Mouse (Mus musculus) lung, postnatal 10 days (tissue): ENCODE measurements around the gene Wdr62.
"Not testable (repeated sequence)": the region's sequence is repeated elsewhere in the genome, so short reads cannot be mapped to it uniquely, and the experiment has no call there.

ENCODE experiments used
- DNase-seq: peaks from one replicate; pipeline ENCODE4 v3.0.0; 2021

The Wdr62 gene

DNA sequence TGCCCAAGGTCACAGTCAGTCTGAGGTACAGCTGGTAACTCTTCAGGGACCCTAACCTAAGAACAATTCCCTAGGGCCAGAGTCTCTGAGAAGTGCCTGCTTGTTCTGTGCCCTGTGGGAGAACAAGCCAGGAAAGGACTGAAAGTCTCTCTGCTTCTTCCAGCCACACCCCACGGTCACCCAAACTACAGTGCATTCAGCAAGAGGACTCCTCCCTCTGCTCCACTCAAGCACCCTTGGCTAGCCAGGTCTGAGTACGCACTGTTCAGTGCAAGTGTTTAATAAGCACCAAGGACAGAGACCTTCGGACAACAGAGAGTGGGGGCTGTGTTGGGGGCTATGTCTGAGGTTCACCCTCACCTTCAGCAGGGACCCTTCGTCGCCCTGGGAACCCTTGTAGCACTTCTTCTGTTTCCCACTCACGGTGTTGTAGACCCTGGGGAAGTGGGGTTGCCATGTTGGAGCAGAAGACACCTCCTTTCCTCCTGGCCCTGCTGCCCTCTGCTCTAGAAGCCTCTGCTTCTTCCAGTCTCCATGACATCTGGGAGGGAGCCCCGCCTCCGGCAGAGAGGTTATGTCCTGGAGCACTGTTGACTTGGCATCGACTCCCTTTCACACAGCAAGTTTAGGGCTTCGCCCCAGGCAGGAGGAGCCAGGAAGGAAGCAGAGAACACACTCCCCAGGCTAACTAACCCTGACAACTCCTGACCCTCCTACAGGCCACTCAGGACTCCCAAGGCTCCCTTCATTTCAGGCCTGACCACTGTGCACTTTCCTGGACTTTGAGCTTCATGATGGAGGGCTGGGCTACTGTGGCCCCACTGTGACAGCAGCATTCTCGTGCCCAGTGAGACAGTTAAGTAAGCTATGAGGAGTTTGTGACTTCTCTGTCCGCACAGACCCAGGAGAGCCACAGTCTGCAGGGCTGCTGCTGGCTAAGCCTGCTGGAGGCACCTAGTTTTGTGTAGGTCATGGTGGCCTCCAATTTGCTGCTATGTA, 28.0 kb downstream of the Wdr62 start:
- peak; percentile 76 for DNase-seq

DNA sequence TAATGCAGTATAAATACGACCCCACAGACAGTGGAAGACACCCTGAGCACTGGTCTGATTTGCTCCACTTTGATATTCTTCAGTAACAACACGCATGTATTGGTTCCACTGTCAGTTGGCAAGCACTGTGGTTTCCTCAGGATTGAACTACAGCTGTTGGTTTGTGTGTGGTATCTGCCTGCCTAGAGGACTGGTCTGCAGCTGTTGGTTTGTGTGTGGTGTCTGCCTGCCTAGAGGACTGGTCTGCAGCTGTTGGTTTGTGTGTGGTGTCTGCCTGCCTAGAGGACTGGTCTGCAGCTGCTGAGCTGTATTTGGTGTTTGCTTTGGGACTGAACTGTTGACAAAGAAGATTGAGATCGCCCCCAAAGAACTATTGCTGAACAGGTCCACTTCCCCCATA, 42.8 kb downstream of the Wdr62 start:
- DNase-seq = not testable (repeated sequence)

DNA sequence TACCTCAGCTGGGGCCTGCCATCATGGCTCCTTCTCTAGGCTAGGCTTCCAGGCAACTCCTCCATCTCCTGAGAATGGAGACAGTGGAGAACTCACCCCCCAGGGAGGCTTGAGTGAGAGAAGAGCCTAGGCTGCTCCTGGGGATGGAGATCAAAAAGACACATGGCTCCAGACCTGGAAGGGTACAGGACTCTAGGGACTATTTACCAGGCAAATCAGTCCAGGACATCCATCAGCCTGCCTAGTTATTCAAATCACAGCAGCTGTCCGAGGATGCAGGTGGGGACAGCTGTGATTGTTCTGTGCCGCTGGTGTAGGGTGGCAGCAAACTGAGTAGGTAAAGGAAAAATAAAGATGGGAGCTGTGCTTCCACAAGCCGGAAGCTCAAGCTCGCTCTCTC, 44.6 kb downstream of the Wdr62 start, which contains the start of gene Ovol3:
Ovol3 (minus strand) TSS at position 101 of the 400 bp plus-strand sequence.
- no peak for DNase-seq

DNA sequence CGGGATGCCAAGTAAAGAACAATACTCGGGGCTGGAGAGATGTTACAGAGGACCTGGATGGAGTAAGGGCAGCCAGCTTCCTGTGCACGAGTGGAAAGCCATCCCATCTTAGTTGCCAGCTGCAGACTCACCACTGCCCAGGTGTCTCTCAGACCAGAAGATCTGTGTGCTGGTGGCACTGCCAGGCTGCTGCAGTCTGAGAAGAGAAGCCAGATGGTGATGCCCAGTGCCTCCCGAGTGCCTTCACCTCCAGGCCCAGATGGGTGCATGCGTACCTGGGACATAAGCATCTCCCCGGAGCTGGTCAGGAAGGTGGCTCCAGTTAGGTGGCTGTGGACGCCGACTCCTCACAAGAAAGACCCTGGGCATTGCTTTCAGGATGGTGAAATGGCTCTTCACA, 45.1 kb downstream of the Wdr62 start:
- no peak for DNase-seq

DNA sequence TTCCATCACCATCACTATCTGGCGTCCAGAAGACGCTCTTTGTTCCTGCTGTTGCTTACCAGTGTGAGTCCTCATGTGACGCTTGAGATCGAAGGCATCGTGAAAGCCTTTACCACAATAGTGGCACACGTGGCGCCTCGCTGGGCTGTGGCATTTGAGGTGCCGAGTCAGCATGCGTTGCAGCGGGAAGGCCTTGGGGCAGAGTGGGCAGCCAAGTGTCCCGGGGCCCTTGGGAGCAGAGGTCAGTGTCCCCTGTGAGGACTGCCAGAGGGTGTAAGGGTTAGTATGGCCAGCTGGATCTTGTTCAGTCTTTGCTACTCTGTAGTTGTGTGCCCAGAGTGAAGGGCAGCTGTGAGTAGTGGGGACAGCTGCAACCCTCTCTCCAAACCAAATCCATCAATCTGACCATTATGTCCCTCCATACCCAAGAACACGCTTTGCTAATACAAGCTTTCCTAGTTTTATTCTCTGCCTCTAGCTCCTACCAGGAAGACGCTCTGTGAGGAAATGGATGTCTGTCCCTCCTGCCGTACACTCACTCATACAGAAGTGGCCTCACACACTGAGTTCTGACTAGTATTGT, 45.9 kb downstream of the Wdr62 start:
- DNase-seq = peak; percentile 69

DNA sequence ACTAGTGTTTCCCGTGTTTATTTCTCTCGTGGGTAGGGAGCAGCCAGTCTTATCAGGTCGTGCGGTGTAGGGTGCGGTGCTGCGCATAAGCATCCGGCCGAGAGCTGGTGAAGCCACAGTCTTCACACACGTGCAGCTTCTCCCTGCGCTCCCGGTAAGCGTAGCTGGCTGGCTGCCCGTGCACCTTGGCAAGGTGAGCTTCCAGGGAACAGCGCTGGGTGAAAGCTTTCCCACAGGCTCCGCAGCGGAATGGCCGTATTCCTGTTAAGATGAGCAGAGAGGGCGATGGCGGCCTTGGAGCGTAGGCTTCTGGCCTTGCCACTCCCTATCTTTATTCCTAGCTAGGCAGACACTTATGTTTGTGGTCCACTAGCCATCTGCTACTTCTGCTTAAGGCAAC, 46.8 kb downstream of the Wdr62 start:
- peak; percentile 17 for DNase-seq

DNA sequence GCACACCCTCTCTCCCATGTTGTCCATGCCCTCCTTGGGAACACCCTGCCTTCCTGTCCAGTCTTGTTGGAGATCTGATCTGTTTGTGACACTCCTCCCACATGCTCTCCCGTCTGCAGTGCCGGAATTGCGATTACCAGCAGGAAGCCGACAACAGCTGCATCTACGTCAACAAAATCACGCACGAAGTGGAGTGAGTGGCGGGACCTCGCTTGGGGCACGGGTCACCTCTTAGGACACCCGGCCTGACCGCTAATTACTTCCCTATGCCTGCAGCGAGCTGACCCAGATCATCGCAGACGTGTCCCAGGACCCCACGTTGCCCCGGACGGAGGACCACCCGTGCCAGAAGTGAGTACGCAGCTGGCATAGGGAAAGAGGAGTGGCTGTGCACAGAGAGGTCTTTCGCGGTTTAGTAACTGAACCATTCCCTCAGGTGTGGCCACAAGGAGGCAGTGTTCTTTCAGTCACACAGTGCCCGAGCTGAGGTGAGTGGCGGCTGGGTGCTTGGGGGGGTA, 47.5 kb downstream of the Wdr62 start:
- DNase-seq = peak; percentile 85

DNA sequence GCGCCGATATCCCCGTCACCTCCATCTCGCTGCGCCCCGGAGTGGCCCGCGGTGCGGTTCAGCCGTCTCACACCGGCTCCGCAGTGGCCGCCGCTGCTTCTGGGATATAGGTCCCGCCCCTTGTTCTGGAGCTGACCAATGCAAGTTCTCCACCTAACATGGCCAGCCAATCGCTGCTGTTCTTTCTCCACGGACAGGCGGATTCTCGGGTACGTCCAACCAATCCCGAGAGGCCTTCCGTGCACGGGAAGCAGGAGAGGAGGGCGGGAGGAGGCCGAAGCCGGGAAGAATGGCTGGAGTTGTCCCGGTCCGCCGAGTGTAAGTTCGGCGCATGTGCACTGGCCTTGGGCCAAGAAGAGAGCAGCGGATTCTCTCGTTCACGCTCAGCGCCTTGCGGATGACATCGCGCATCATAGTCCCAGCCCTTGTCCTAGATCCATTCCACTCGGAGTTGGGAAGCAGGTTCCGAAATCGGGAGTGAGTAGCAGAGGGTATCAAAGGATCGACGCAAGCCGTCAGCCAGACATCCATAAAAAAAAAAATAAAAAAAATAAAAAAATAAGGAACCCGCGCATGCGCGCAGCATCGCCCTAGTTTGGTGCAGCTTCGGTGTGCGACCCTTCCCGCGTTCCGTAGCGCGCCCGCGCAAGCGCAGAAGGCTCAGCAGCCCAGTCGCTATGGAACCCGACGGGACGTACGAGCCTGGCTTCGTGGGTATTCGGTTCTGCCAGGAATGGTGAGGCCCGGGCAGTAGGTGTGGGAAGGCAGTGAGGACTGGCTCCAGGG, 48.4 kb downstream of the Wdr62 start, which contains the start of the genes Polr2i and Tbcb:
Polr2i (plus strand) TSS at position 280 of the 786 bp plus-strand sequence.
Tbcb (minus strand) TSS at position 604 of the 786 bp plus-strand sequence.
- DNase-seq = peak; percentile 99

DNA sequence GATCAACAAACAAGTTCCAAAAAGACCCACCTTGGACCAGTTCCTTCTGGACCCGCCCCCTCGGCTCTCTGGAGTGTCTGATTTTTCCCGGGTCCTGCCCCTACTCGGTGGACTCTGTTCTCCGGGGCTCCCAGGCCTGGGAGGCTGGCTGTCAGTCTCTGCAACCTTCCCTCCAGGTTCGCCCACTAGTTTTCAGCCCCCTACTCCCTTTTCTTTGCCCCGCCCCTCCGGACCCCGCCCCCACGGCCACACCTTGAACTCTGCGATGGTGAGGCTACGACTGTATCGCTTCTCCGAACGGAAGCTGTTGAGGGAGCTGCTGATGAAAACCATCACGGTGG, 48.9 kb downstream of the Wdr62 start:
- DNase-seq = no peak

DNA sequence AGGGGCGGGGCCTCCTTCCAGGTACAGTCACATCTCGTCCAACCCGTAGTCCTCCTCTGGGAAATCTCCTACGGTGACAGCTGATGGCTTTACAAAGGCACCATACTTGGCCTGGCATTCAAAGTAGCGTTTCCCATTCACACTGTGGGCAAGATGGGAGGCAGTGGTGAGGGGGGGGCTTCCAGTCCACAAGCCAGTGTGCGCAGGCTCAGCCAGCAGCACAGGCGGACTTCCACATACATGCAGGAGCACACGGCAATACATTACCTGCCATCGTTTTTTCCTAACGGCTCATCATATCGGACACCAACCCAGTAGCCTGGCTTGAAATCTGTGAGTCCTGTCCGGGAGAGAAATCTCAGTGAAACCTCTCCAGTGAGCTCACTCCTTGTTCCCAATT, 56.0 kb downstream of the Wdr62 start:
- no peak for DNase-seq

DNA sequence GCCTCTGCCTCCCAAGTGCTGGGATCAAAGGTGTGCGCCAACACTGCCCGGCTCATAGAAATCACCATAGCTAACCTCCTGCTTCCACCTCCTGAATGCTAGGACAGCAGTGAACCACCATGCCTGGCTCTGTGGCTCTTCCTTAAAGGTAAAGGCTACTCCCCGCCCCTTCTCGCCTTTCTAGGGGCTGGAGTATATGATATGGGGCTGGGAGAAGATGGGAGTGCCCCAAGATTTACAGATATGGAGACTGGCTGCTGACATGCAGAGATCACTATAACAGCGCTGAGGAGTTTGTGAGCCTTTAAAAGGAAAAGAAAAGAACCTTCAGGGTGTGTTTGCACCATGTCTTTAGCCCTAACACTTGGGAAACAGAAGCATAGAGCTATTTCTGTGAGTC, 58.0 kb downstream of the Wdr62 start:
- no peak for DNase-seq

DNA sequence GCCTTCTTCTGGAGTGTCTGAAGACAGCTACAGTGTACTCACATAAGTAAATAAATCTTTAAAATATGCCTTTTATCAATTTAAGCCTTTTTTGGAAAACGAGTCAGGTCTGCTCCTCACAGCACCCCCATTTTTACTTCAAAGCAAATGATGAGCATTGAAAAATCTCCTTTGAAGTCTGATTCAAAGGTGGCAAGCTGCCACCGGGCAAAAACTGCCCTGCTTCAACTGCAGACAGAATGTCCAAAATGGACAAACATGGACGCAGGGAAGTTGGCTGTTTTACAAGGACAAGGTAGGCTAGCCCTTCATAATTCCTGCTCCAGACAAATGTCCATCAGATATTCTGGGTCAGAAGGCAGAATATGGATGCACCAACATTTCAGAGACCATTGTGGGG, 58.8 kb downstream of the Wdr62 start:
- DNase-seq = no peak

DNA sequence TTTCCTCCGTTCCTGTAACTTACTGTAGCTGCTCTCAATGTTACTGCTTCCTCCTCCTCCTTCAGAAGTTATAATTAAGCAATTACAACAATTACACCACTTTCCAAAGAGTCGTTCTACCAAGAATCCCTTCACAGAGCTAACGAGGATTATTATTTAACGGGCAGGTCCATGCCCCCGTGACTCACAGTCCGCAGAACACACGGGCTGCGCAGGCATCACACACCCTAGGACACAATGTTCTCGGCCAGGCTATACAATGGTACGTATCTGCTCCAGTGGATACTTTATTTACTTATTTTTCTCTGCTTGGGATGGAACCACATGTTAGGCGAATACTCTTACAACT, 60.2 kb downstream of the Wdr62 start:
- DNase-seq = no peak

DNA sequence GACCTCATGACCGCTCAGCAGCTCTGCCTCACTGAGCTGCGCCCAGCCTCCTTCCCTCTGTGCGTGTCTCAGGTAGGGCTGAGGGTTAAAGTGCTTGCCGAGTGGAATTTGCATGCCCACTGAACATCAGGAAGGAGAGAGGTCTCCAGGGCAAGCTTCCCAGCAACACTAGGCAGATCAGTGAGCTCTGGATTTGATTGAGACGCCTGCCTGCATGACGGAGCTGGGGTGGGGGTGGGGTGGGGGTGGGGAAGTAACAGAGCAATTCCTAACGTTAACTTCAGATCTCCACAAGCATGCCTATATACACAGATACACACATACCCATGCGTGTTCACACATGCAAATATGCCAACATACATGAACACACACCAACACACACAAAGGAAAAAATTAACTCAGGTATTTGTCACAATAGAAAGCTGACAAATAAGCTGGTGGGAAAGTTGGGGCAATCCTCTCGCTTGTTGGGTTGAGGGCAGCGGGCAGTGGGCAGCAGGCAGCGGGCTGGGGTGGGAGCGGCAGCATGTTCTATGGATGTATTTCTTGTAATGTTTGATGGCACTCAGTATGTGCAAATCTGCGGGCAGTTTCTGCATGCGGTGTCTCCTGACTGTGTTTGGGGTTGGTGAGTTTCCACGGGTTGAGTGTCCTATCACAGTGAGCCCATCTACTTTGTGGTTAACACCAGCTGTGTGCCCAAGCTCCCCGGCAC, 60.8 kb downstream of the Wdr62 start:
- peak; percentile 75 for DNase-seq

DNA sequence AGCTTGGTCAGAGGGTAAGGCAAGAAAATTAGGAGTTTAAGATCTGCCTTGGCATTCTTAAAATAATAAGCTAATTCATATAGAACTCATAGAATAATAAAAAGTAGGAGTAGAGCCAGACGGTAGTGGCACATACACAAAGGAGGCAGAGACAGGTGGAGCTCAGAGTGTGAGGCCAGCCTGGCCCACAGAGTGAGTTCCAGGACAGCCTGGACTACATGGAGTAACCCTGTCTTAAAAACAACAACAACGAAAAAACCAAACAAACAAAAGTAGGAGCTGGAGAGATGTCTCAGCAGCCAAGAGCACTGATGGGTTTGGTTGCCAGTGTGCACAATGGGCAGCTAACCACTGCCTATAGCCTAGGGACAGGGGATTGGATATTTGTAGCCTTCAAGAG, 62.9 kb downstream of the Wdr62 start:
- DNase-seq = no peak

DNA sequence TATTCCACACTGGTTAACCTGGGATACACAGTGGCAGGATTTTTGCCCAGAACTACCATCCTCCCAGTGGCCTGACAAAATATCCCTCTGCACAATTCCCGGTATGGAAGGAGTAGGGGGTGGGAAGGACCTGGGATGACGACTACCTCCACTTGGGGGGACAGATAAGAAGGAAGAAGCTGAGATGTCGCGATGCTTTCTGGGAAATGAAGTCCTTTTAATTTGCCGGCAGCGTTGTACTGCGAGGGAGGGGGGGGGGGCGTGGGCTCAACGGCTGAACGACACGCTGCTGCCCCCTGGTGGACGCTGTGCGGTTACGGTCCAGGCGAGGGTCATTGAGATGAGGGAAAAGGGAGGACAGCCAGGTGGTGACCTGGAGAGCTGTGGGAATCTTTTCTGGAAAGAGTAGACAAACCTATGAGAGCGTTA, 63.5 kb downstream of the Wdr62 start:
- peak; percentile 80 for DNase-seq

DNA sequence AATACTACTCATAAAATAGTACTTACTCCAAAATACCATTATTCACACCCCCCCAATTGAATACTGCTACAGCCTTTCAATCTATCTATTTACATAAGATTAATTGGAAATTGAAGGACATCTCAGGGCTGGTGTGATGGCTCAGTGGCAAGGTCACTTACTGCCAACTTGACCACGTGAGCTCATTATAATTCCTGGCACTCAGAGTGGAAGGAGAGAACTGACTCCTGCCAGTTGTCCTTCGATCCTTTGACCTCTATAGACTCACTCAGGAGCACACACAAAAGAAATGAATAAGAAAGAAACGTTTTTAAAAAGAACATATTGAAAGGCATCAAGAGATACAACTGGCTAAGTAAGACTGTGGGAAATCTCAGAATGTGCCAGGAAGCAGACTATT, 64.3 kb downstream of the Wdr62 start:
- no peak for DNase-seq

DNA sequence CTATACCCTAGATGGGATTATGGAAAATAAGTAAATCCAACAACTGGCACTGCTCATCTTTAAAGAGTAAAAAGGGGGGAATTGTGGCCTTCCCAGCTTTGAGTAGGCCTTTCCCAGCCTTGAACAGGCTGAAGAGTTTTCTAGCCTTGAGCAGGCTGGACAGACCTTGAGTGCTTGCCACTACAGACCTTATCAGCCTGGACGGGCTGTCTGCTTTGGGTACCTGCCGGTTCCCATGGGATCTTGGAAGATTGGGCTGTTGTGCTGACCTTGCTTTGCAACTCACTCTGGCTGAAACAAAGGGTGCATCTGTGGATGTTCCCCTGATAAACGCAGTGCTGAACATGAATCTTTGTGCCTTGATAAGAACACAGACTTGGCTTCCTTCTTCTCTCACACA, 66.3 kb downstream of the Wdr62 start:
- no peak for DNase-seq

DNA sequence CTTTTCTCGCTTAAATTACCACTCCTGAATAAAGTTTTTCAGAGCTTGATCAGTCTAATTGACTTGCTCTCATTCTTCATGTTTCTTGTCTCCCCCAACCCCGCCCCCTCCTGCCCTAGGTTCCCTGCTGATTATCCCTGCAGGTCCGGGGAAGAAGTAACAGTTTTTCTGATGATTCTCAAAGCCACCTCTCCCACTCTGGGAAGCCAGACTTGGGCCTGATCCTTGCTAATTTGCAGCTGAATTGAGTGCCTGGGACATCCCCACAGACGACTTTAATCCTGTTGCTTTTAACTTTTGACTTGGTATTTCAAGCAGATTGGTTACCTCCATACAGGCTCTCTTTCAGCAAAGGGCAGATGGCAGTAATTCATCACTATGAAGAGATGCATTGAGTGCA, 69.2 kb downstream of the Wdr62 start:
- DNase-seq = no peak

DNA sequence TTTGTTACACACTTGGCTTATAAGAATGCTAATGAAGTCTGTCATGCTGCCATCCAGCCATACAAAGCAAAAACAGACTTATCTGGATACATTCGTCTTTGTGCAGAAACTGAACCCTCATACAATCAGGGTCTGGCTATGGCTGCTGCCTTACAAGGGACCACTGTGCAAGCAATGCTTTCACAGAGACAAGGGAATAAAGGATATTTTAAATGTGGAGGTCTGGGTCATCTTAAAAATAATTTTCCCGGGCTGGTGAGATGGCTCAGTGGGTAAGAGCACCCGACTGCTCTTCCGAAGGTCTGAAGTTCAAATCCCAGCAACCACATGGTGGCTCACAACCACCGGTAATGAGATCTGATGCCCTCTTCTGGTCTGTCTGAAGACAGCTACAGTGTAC, 73.9 kb downstream of the Wdr62 start:
- not testable (repeated sequence) for DNase-seq

DNA sequence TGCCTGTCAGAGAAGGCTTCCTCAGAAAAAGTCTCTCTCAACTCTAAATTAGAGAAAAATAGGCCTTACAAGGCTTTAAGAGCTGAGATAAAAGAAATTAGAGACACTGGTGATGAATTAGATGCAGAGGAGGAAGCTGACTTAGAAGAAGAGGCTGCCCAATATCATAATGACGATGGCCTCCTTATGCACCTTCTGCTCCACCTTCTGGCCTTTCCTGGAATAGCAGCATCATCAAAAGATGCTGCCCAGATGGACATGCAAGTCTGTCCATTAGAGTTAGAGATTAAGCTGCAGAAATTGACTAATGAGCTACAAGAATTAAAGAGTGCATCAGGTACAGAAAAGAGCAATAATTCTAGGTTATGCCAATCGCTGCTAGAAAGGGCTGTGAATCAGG, 74.8 kb downstream of the Wdr62 start:
- DNase-seq = peak; percentile 81

DNA sequence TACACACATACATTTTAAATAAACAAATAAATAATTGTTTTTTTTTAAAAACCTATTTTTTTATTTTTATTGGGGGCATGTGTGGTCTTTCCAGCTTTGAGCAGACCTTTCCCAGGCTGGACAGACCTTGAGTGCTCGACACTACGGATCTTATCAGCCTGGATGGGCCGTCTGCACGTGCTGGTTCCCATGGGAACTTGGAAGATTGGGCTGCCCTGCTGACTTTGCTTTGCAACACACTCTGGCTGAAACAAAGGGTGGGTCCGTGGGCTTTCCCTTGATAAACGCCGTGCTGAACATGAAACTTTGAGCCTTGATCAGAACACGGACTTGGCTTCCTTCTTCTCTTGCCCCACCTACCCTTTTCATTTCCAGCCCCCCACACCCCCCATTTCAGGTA, 75.8 kb downstream of the Wdr62 start:
- no peak for DNase-seq
